Mouse (Mus musculus): Measurements from ENCODE around the gene Pde4a. TPM values are rescaled to one million over a fixed set of nuclear protein-coding genes. Genes with fewer than 3 reads are reported as not detected.

Gene Pde4a
- polyA plus RNA-seq, 1 experiment from 2014 or later = 42.1 TPM

DNA sequence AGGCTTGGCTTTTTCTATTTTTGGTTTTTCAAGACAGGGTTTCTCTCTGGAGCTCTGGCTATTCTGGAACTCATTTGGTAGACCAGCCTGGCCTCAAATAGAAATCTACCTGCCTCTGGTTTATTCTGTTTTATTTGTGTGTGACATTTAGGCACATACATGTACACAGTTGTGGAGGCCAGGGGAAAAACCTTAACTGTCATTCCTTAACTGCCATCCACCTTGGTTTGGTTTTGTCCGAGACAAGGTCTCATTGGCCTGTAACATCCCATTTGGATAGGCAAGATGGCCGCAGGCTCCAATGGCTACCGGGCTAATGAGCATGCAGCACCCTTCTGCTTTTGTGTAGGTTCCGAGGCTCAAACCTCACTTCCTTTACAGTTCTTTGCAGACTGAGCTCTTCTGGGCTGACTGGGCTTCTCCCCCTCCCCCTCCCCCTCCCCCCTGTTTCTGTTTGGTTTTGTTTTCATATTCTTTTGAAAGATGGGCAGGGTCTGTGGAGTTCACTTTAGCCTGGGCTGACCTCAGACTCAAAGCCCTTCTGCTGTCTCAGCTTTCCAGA lies 30.1 kb upstream of the Pde4a start:
- Histone ChIP-seq H3K4me3 (replicated peaks) (no peak overlapping the region), H3K27me3 (replicated peaks) (no peaks in the 10 kb centered on the region), H3K4me2 (no peak overlapping the region), H3K4me1 (peaks cover 3% of the 10 kb centered on the region), H3K9ac (replicated peaks) (no peak overlapping the region), H3K27ac (replicated peaks) (no peak overlapping the region), H3K36me3 (peaks cover 31% of the 10 kb centered on the region), H3K9me3 (replicated peaks) (no peaks in the 10 kb centered on the region)
- WGBS = 76% methylated on average over 4 of the region's 4 CpGs
- no peak for ATAC-seq (ENCODE audit: low FRiP score)

DNA sequence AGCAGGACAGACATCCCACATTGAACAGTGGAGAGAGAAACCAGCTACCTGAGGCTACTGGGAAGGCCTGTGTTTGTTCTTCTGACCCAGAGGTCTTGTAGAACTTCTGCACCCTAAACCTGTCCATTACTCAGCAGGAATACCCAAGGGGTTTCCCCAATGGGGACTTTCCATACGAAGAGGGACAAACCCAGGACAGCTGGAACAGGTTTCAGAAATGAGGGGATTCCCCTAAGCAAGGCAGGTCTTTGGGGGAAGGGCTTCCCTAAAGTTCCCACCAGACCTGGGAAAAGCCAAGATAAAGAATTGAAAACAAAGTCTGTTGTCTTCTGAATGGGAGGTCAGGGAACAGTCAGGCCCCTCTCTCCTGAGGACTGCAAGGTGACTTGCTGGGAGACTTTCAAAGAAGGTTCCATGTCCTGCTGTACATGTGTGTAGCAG lies 29.6 kb upstream of the Pde4a start:
- Histone ChIP-seq H3K36me3 (peaks cover 37% of the 10 kb centered on the region), H3K27me3 (replicated peaks) (no peaks in the 10 kb centered on the region), H3K9me3 (replicated peaks) (no peaks in the 10 kb centered on the region), H3K4me3 (replicated peaks) (no peak overlapping the region), H3K27ac (replicated peaks) (no peak overlapping the region), H3K4me1 (no peaks in the 10 kb centered on the region), H3K4me2 (no peak overlapping the region), H3K9ac (replicated peaks) (no peak overlapping the region)
- 69% methylated on average over 1 of the region's 1 CpGs for WGBS
- ATAC-seq (ENCODE audit: low FRiP score) = no peak

DNA sequence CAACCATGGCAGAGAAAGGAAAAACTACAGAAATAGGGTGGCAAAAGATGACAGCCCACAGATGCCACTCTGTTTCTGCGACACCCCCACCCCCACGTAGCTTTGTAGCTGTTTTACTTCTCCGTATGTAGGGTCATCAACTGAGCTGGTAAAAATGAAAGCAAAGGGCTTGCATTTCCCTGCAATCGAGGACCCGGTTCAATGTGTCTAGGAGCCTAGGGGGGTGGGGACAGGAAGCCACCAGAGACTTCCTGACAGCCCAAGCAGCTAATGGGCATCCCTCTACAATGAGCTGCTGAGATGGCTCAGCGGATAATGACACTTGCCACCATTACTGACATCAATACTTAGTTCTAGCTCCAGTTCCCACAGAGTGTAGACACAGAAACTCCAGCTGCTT lies 29.1 kb upstream of the Pde4a start:
- Histone ChIP-seq H3K4me1 (no peaks in the 10 kb centered on the region), H3K9ac (replicated peaks) (no peak overlapping the region), H3K9me3 (replicated peaks) (no peaks in the 10 kb centered on the region), H3K4me2 (no peak overlapping the region), H3K36me3 (peaks cover 41% of the 10 kb centered on the region), H3K27me3 (replicated peaks) (no peaks in the 10 kb centered on the region), H3K27ac (replicated peaks) (no peak overlapping the region), H3K4me3 (replicated peaks) (no peak overlapping the region)
- ATAC-seq (ENCODE audit: low FRiP score) = no peak
- 85% methylated on average over 6 of the region's 6 CpGs for WGBS

DNA sequence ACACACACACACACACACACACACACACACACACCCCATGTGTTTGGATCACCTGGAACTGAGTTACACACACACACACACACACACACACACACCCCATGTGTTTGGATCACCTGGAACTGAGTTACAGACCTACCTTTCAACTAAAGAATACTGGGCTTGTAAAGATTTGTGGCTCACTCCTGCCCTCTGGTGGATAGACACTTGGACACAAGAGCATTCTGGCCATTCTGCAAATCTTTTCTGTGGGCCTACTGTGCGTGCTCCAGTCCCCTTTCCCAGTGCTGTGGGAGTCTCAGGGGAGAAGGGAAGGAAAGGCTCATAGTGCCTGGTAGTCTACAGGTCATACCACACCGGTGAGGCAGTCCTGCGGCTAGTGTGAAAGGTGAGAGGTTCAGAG lies 28.3 kb upstream of the Pde4a start:
- Histone ChIP-seq H3K9me3 (replicated peaks) (no peaks in the 10 kb centered on the region), H3K27ac (replicated peaks) (no peak overlapping the region), H3K4me1 (no peaks in the 10 kb centered on the region), H3K9ac (replicated peaks) (no peak overlapping the region), H3K36me3 (peaks cover 48% of the 10 kb centered on the region), H3K4me2 (no peak overlapping the region), H3K27me3 (replicated peaks) (no peaks in the 10 kb centered on the region), H3K4me3 (replicated peaks) (no peak overlapping the region)
- ATAC-seq (ENCODE audit: low FRiP score) = no peak
- 52% methylated on average over 3 of the region's 3 CpGs for WGBS

DNA sequence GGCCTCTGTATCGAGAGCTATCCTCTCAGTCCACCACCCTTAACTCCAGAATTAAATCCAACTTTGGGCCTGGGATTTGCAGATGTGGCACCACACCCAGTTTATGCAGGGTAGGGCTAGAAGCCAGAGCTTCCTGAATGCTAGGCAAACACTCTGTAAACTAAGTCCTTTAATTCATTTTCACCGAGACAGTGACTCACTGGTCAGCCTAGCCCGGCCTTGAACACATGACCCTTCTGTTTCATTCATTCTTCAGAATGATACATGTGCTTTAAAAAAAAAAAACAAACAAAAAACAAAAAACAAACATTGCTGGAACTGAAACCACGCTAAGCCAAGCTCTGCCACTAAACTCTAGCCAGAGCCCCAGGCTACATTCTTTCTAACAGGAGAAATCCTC lies 27.1 kb upstream of the Pde4a start:
- Histone ChIP-seq H3K4me1 (no peaks in the 10 kb centered on the region), H3K9ac (replicated peaks) (no peak overlapping the region), H3K36me3 (peaks cover 60% of the 10 kb centered on the region), H3K27me3 (replicated peaks) (no peaks in the 10 kb centered on the region), H3K4me2 (no peak overlapping the region), H3K4me3 (replicated peaks) (no peak overlapping the region), H3K9me3 (replicated peaks) (no peaks in the 10 kb centered on the region), H3K27ac (replicated peaks) (no peak overlapping the region)
- 90% methylated on average over 4 of the region's 4 CpGs for WGBS
- ATAC-seq (ENCODE audit: low FRiP score) = no peak

DNA sequence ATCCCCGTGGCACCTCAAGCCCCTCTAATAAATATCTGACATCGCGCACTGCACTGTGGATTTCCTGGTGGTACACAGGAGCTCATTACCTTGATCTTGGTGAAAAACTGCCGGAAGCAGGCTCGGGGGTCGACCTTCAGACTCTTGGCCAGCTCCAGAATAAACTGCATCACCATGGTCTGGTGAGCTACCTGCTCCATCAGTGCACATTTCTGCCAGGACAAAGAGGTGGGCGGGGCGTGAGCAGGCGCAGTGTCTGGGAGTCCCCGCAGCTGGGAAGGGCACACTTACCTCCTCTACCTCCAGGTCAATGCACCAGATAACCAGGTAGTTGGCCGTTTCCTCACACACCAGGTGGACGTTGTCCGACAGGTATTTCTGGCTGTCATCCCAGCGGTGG lies 23.6 kb upstream of the Pde4a start:
- no peak overlapping the region for H3K9ac ChIP-seq (replicated peaks)
- WGBS = 93% methylated on average over 14 of the region's 14 CpGs
- H3K36me3 ChIP-seq = peaks cover 80% of the 10 kb centered on the region

DNA sequence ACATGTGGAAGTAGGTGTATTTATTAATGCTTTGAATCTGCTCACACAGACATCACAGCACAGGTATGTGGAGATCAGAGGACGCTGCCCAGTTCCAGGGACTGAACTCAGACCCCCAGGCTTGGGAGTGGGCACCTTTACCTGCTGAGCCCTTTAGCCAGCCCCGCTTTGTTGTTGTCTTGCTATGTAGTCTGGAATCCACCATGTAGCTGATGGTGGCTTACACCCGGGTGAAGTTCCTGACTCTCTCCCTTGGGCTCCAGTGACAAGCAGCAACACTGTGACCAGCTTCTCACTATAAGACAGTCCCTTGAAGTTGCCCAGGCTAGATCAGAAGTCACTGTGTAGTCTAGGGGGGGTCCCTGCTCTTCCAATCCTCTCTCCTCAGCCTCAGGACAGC lies 21.2 kb upstream of the Pde4a start:
- Histone ChIP-seq H3K4me3 (replicated peaks) (no peak overlapping the region), H3K27ac (replicated peaks) (no peak overlapping the region), H3K9ac (replicated peaks) (no peak overlapping the region), H3K4me2 (no peak overlapping the region), H3K9me3 (replicated peaks) (no peaks in the 10 kb centered on the region), H3K36me3 (peaks cover 59% of the 10 kb centered on the region), H3K27me3 (replicated peaks) (no peaks in the 10 kb centered on the region), H3K4me1 (peaks cover 34% of the 10 kb centered on the region)
- 96% methylated on average over 3 of the region's 3 CpGs for WGBS
- ATAC-seq (ENCODE audit: low FRiP score) = no peak

More for the DNA sequence above, 23.6 kb upstream of the Pde4a start:
- H3K27me3 ChIP-seq (replicated peaks) = no peaks in the 10 kb centered on the region
- no peak for ATAC-seq (ENCODE audit: low FRiP score)
- H3K27ac ChIP-seq (replicated peaks) = no peak overlapping the region
- no peak overlapping the region for H3K4me2 ChIP-seq
- H3K4me1 ChIP-seq = peaks cover 10% of the 10 kb centered on the region
- no peak overlapping the region for H3K4me3 ChIP-seq (replicated peaks)
- no peaks in the 10 kb centered on the region for H3K9me3 ChIP-seq (replicated peaks)

DNA sequence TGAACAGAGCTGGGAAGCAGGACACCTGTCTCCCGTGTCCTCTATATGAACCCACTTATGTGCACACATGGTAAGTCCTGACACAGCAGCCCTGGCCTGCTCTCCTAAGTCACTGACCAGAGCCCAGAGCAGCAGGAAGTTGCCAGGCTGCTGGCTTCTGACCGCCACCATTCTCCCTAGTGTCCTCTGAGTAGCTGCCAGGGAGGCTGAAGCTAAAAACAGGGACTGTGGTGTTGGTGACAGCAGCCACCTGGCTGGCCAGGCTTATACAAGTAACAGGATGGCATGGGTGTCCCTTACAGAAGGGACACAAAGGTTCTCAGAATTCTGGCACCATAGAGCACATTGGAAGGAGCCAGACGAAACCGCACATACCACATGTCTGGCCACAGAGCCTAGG lies 20.1 kb upstream of the Pde4a start:
- H3K9ac ChIP-seq (replicated peaks) = no peak overlapping the region
- H3K36me3 ChIP-seq = peaks cover 49% of the 10 kb centered on the region
- peaks cover 37% of the 10 kb centered on the region for H3K4me1 ChIP-seq
- H3K27ac ChIP-seq (replicated peaks) = no peak overlapping the region
- no peaks in the 10 kb centered on the region for H3K27me3 ChIP-seq (replicated peaks)
- no peak overlapping the region for H3K4me3 ChIP-seq (replicated peaks)
- 94% methylated on average over 4 of the region's 4 CpGs for WGBS
- no peak overlapping the region for H3K4me2 ChIP-seq
- no peaks in the 10 kb centered on the region for H3K9me3 ChIP-seq (replicated peaks)
- ATAC-seq (ENCODE audit: low FRiP score) = no peak

DNA sequence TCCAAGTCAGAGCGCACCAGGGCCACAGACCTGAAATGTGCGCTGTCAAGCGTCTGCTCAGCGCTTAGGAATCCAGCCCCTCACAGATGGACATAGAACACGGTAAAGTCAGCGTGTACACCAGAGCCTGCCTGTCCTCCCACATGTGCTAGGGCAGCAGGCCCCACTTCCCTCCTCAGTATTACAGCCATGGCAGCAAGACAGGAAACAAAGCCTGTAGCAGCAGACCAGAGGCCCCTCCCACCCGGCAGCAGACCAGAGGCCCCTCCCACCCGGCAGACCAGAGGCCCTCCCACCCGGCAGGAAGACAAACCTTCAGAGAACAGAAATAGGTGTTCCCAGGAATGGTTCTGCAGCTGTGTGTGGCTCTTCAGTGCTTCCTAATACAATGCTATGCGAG lies 18.8 kb upstream of the Pde4a start:
- H3K9me3 ChIP-seq (replicated peaks) = no peaks in the 10 kb centered on the region
- 50% methylated on average over 10 of the region's 10 CpGs for WGBS
- peak overlapping the region; percentile 36 for H3K4me2 ChIP-seq
- no peaks in the 10 kb centered on the region for H3K27me3 ChIP-seq (replicated peaks)
- peak overlapping the region; percentile 34; the same call in 1 of the 2 replicates for H3K9ac ChIP-seq (replicated peaks)
- no peak overlapping the region for H3K4me3 ChIP-seq (replicated peaks)
- peaks cover 37% of the 10 kb centered on the region for H3K36me3 ChIP-seq
- peaks cover 37% of the 10 kb centered on the region for H3K4me1 ChIP-seq
- H3K27ac ChIP-seq (replicated peaks) = no peak overlapping the region
- no peak for ATAC-seq (ENCODE audit: low FRiP score)

DNA sequence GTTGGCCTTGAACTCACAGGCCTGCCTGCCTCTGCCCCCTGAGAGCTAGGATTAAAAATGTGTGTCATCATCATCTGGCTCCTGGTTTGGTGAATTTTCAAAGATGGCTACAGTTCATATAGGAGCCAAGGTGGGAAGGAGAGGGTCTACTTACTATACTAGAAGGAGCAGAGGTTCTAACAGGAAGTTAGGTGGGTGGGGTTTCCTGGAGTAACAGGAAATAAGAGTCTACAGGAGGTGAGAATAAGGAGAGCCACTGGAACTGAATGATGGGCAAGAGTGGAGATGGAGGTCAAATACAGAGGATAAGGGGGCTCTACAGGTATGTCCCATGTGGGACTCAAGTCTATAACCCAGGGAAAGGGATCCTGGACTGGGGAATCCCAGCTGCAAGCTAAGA lies 17.1 kb upstream of the Pde4a start:
- H3K9me3 ChIP-seq (replicated peaks) = no peaks in the 10 kb centered on the region
- peak overlapping the region; percentile 91 for H3K4me2 ChIP-seq
- H3K9ac ChIP-seq (replicated peaks) = peak overlapping the region; percentile 77; the same call in 1 of the 2 replicates
- no peak for ATAC-seq (ENCODE audit: low FRiP score)
- H3K36me3 ChIP-seq = peaks cover 20% of the 10 kb centered on the region
- no peak overlapping the region for H3K27ac ChIP-seq (replicated peaks)
- H3K4me3 ChIP-seq (replicated peaks) = peak overlapping the region; percentile 88
- no peaks in the 10 kb centered on the region for H3K27me3 ChIP-seq (replicated peaks)
- peaks cover 47% of the 10 kb centered on the region for H3K4me1 ChIP-seq

DNA sequence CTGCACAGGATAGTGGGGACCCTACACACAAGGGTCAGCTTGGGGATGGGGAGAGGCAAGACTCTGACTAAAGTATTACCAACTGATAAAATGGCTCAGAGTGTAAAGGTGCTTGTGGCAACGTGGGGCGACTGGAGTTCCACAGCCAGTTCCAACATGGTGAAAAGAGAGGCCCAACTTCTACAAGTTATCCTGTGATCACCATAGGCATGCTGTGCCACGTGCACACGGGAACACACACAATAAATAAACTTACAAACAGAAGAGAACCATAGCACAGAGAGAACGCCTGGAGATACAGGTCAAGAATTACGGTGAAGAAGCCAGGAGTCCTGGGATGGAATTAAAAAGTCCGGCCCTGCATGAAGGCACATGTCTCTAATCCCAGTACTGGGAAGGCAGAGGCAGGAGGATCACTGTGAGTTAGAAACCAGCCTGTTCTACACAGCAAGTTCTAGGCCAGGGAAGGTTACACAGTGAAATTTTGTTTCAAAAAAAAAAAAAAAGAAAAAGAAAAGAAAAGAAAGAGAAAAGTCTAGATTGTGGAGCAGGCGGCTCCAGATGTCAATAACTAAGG lies 16.3 kb upstream of the Pde4a start:
- no peak for ATAC-seq (ENCODE audit: low FRiP score)

DNA sequence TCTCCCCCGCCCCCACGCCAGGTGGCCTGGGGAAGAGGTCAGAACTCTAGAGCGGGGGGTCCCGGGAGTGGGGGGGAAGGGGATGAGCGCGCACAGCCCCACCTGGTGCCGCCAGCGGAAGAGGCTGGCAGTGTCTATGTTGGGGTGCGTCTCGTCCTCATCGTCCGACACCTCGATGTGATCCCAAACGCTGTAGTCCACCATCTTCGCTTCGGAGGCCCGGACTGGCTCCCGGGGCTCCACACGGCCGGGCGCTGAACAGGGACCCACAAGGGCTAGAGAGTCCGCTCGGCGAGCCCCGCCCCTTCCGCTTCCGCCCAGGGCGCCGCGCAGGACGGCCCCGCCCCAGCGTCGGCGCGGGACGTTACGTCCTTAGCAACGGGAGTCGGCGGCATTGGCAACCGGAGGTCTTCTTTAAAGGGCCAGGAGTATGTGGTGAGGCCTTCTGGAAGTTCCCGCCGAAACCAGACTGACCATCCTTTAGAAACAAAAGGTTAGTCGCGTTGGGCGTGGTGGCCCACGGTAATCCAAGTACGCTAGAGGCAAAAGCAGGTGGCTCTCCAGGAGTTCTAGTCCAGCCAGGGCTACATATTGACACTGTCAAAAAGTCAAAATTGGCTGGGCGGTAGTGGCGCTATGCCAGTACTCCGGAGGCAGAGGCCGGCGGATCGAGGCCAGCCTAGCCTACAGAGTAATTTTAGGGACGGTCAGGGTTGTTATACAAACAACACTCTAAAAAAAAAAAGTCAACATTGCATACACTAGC lies 15.7 kb upstream of the Pde4a start, which contains the start of gene Cdc37:
Gene Cdc37, minus strand, starts transcription at position 329 of the 766 bp plus-strand sequence.
- 4% methylated on average over 55 of the region's 56 CpGs for WGBS
- H3K27ac ChIP-seq (replicated peaks) = peak within 1 kb of the TSS; percentile 82
- no peaks in the 10 kb centered on the region for H3K9me3 ChIP-seq (replicated peaks)
- no peaks in the 10 kb centered on the region; the same call in 1 of the 2 replicates for H3K27me3 ChIP-seq (replicated peaks)
- H3K36me3 ChIP-seq = peaks cover 6% of the 10 kb centered on the region
- peak within 1 kb of the TSS; percentile 88 for H3K4me3 ChIP-seq (replicated peaks)
- ATAC-seq (ENCODE audit: low FRiP score) = peak; percentile 96
- H3K4me2 ChIP-seq = peak within 1 kb of the TSS; percentile 91
- H3K4me1 ChIP-seq = peaks cover 51% of the 10 kb centered on the region
- H3K9ac ChIP-seq (replicated peaks) = peak within 1 kb of the TSS; percentile 77

More for the DNA sequence above, 16.3 kb upstream of the Pde4a start:
- Histone ChIP-seq H3K9ac (replicated peaks) (peak overlapping the region; percentile 77), H3K27me3 (replicated peaks) (no peaks in the 10 kb centered on the region; the same call in 1 of the 2 replicates), H3K9me3 (replicated peaks) (no peaks in the 10 kb centered on the region), H3K36me3 (peaks cover 13% of the 10 kb centered on the region), H3K4me2 (peak overlapping the region; percentile 91), H3K27ac (replicated peaks) (peak overlapping the region; percentile 82), H3K4me3 (replicated peaks) (peak overlapping the region; percentile 88), H3K4me1 (peaks cover 51% of the 10 kb centered on the region)
- 10% methylated on average over 8 of the region's 8 CpGs for WGBS
